Mouse (Mus musculus): ENCODE results near the gene Il9r.

GRCm38 (mm10) chr11:32188881-32189280 is 11.2 kb downstream of the Il9r start:
- TF ChIP-seq GATA1 (IDR thresholded peaks at IDR 0.05; ENCODE audit: borderline replicate concordance, low read length) (no peak), FLI1 (IDR thresholded peaks at IDR 0.05; ENCODE audit: low read length) (no peak)
